Mouse (Mus musculus) CH12.LX (cell line): ENCODE results near the gene Olfr455. TPM values are rescaled to one million over a fixed set of nuclear protein-coding genes. Genes with fewer than 3 reads are reported as not detected.

ENCODE experiments used
- DNase-seq: peaks from one replicate; pipeline ENCODE4 v3.0.0-alpha.2; 2013; ENCODE audit errors: extremely low read depth
- H3K27ac ChIP-seq: 2 replicates; pipeline ENCODE4 v1.5.1; 2012; ENCODE audit warnings: low read depth, mild to moderate bottlenecking, control low read depth, moderate library complexity; ENCODE audit not compliant: insufficient read depth
- H3K27me3 ChIP-seq: replicated peaks from 2 replicates; pipeline ENCODE3; 2012; ENCODE audit warnings: inconsistent platforms
- H3K36me3 ChIP-seq, 2 experiments: replicated peaks in 1 of 2; 2 replicates each; pipeline versions ENCODE3 to v1.6.1; 2012; ENCODE audit warnings: inconsistent platforms in 1 of 2, low read length in 1 of 2, mild to moderate bottlenecking in 1 of 2, mixed read lengths in 1 of 2, moderate library complexity in 1 of 2; ENCODE audit not compliant: control insufficient read depth in 1 of 2, insufficient read depth in 1 of 2
- H3K4me1 ChIP-seq, 2 experiments: 2 replicates each; pipeline ENCODE4 v1.6.1; 2012; ENCODE audit warnings: inconsistent platforms in 1 of 2, moderate library complexity in 1 of 2; ENCODE audit not compliant: insufficient read depth in 2 of 2, control insufficient read depth in 1 of 2
- H3K4me2 ChIP-seq: 2 replicates; pipeline ENCODE4 v1.6.1; 2012; ENCODE audit warnings: low read depth, mild to moderate bottlenecking, control low read depth; ENCODE audit not compliant: poor library complexity, insufficient read depth, severe bottlenecking
- H3K4me3 ChIP-seq, 3 experiments: fragments of 150-350 bp in 1 of 3; sonication (generic) in 1 of 3; replicated peaks in 1 of 3; 2 replicates each; pipeline versions ENCODE3 to v1.5.1; 2011 to 2012; ENCODE audit warnings: low read depth in 2 of 3, low read length in 2 of 3, mild to moderate bottlenecking in 2 of 3, moderate library complexity in 2 of 3, control low read depth in 1 of 3, improper control_type of control experiment in 1 of 3, inconsistent platforms in 1 of 3, mixed read lengths in 1 of 3; ENCODE audit not compliant: poor library complexity in 1 of 3
- H3K79me2 ChIP-seq: replicated peaks from 2 replicates; pipeline ENCODE4 v1.6.1; 2012; ENCODE audit warnings: mild to moderate bottlenecking, moderate library complexity; ENCODE audit not compliant: control insufficient read depth, poor library complexity, insufficient read depth, severe bottlenecking; ENCODE audit errors: extremely low read depth
- H3K9ac ChIP-seq: 2 replicates; pipeline ENCODE4 v1.6.1; 2012; ENCODE audit warnings: low read depth, mild to moderate bottlenecking, control low read depth, moderate library complexity; ENCODE audit not compliant: insufficient read depth
- H3K9me3 ChIP-seq: replicated peaks from 2 replicates; pipeline ENCODE3; 2012; ENCODE audit warnings: low read length, inconsistent platforms, mixed read lengths
- BHLHE40 ChIP-seq: IDR thresholded peaks from 2 replicates; pipeline ENCODE4 v1.6.1; 2011; ENCODE audit warnings: mild to moderate bottlenecking, low read depth, low read length, improper control_type of control experiment
- CHD1 ChIP-seq: IDR thresholded peaks from 2 replicates; pipeline ENCODE4 v1.6.1; 2012; ENCODE audit warnings: low read depth, low read length, improper control_type of control experiment, inconsistent platforms
- CTCF ChIP-seq, 2 experiments: IDR thresholded peaks in 1 of 2; conservative IDR thresholded peaks in 1 of 2; 2 replicates each; pipeline ENCODE4 v1.5.1; 2011 to 2012; ENCODE audit warnings: low read depth in 2 of 2, low read length in 2 of 2, improper control_type of control experiment in 1 of 2, inconsistent platforms in 1 of 2, mild to moderate bottlenecking in 1 of 2, moderate library complexity in 1 of 2
- IRF4 ChIP-seq: IDR thresholded peaks from 2 replicates; pipeline ENCODE4 v1.6.1; 2014; ENCODE audit warnings: low read depth, mild to moderate bottlenecking, inconsistent platforms, low read length, improper control_type of control experiment
- JUND ChIP-seq: conservative IDR thresholded peaks from 2 replicates; pipeline ENCODE4 v1.6.1; 2011; ENCODE audit warnings: low read depth, low read length, improper control_type of control experiment
- MAX ChIP-seq: IDR thresholded peaks from 2 replicates; pipeline ENCODE4 v1.6.1; 2011; ENCODE audit warnings: low read length, improper control_type of control experiment
- MEF2A ChIP-seq: IDR thresholded peaks from 2 replicates; pipeline ENCODE4 v1.6.1; 2014; ENCODE audit warnings: low read depth, mild to moderate bottlenecking, inconsistent platforms, low read length, improper control_type of control experiment, borderline replicate concordance
- MXI1 ChIP-seq: IDR thresholded peaks from 2 replicates; pipeline ENCODE4 v1.6.1; 2011; ENCODE audit warnings: mild to moderate bottlenecking, low read depth, low read length, improper control_type of control experiment
- POLR2AphosphoS2 ChIP-seq: IDR thresholded peaks from 2 replicates; pipeline ENCODE4 v1.6.1; 2011; ENCODE audit warnings: low read depth, low read length, improper control_type of control experiment
- RAD21 ChIP-seq: IDR thresholded peaks from 2 replicates; pipeline ENCODE4 v1.6.1; 2011; ENCODE audit warnings: low read depth, mild to moderate bottlenecking, low read length, improper control_type of control experiment, moderate library complexity
- SIN3A ChIP-seq: IDR thresholded peaks from 2 replicates; pipeline ENCODE4 v1.6.1; 2012; ENCODE audit warnings: low read length, improper control_type of control experiment, inconsistent platforms
- SMC3 ChIP-seq: IDR thresholded peaks from 2 replicates; pipeline ENCODE4 v1.6.1; 2011; ENCODE audit warnings: low read depth, low read length, improper control_type of control experiment
- TBP ChIP-seq: conservative IDR thresholded peaks from 2 replicates; pipeline ENCODE4 v1.6.1; 2011; ENCODE audit warnings: low read depth, low read length, improper control_type of control experiment
- ZKSCAN1 ChIP-seq: IDR thresholded peaks from 2 replicates; pipeline ENCODE4 v1.6.1; 2012; ENCODE audit warnings: low read depth, inconsistent platforms, low read length, improper control_type of control experiment, borderline replicate concordance
- ZNF384 ChIP-seq: IDR thresholded peaks from 2 replicates; pipeline ENCODE4 v1.6.1; 2012; ENCODE audit warnings: low read depth, low read length, improper control_type of control experiment, inconsistent platforms
- dilution Hi-C: fragments of 300-500 bp; cut with MboI; formaldehyde crosslinking; loops from 2 replicates; pipeline ENCODE4 v1.14.3; 2020; ENCODE audit warnings: low sequenced_read_pairs; ENCODE audit not compliant: extremely low pct_unique_long_range_greater_than_20kb, extremely low pct_ligation_motif_present
- in situ Hi-C: fragments of 300-500 bp; cut with MboI; formaldehyde crosslinking; loops from 3 replicates; pipeline ENCODE4 v1.14.3; 2019; ENCODE audit warnings: low sequenced_read_pairs, low pct_ligation_motif_present, low pct_unique_long_range_greater_than_20kb, mixed read lengths
- polyA plus RNA-seq: library from polyadenylated mRNA; unstranded; fragments of >175 nt; gene quantifications from 2 replicates; pipeline ENCODE4 v1.2.1, GENCODE M21; 2012; ENCODE audit warnings: low read depth; ENCODE audit not compliant: insufficient read length
- total RNA-seq, 2 experiments: library from RNA; depleted of rRNA; stranded (reverse); fragments of 300-350 nt in 1 of 2; fragments of >200 nt in 1 of 2; gene quantifications; 2 replicates each; pipeline ENCODE4 v1.2.3; 2012 to 2014

Gene Olfr455
- total and polyA plus RNA-seq, 3 experiments, result not detected

DNA sequence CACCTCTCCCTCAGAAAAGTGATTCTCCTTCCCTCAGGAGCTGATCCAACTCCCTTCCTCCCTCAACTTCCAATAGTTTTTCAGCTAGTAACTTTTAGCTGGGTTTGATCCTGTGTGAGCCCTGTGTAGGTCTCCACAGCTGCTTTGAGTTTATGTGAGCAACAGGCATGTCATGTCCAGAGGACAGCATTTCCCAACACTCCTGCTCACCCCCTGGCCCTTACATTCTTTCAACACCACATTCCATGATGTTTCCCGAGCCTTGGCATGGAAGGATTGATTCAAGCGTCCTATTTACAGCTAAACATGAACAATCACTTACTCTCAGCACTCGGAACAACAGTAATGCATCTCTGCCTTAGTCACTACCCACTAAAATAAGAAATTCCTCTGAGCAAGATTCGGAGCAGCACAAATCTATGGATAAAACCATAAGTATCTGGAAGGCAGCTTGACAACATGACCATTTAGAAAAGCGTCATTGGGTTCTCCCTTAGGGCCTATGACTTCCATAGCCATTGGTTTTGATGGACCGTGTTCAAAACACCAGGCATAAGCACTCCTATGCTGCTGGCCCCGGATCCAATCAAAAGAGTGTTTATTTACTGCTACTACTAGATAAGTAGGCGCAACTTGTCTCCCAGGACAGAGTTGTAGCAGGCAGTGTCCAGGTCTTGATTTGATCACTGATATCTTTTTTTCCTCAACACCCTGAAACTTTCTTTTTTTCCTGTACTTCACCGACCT, 35.5 kb upstream of the Olfr455 start:
- DNase-seq, result no peak
- Histone ChIP-seq H3K9ac (no peak overlapping the region), H3K4me3 (no peak overlapping the region), H3K79me2 (no peaks in the 10 kb centered on the region), H3K9me3 (no peaks in the 10 kb centered on the region), H3K36me3 (no peaks in the 10 kb centered on the region), H3K27me3 (no peaks in the 10 kb centered on the region), H3K4me1 (no peaks in the 10 kb centered on the region), H3K27ac (no peak overlapping the region), H3K4me2 (peak overlapping the region; percentile 75)
- TF ChIP-seq MEF2A (no peak), TBP (no peak), POLR2AphosphoS2 (no peak), SIN3A (no peak), MAX (no peak), CHD1 (no peak), ZNF384 (no peak), BHLHE40 (no peak), CTCF (conservative IDR thresholded peaks at IDR 0.05 in 1 of 2, IDR thresholded peaks at IDR 0.05 in 1 of 2; ENCODE audit: low read depth in 2 of 2, low read length in 2 of 2) (no peak), ZKSCAN1 (no peak), IRF4 (no peak)
- dilution Hi-C loops, result no loop called here
- in situ Hi-C loops, result loop anchor here (25.0 kb wide), 2 partner anchors 246 to 346 kb away; partner anchors contain the start of genes Gstk1 and Zyx

DNA sequence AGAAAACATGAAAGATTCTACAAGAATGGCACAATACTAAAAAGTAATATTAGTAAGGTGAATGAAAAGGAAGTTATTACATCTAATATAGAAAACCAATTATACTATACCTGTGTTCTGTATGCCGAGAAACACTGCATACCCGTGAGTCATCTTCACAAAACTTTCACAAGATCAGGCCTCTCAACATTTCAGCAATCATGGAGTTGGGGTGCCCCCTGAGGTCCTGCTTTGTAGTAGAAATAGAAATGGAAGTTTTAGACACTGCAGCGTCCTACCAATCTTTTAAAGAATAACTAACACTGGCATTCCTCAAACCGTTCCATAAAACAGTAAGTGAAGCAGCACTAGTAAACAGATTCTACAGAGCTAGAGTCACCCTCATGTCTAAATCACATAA, 31.3 kb upstream of the Olfr455 start:
- no peaks in the 10 kb centered on the region for H3K79me2 ChIP-seq
- no peak for DNase-seq
- dilution Hi-C loops (no loop called here), in situ Hi-C loops (loop anchor here (25.0 kb wide), 2 partner anchors 241 to 341 kb away; partner anchors contain the start of genes Gstk1 and Zyx)
- no peaks in the 10 kb centered on the region for H3K9me3 ChIP-seq
- H3K9ac ChIP-seq, result no peak overlapping the region
- no peak overlapping the region for H3K27ac ChIP-seq
- no peak overlapping the region for H3K4me3 ChIP-seq
- H3K36me3 ChIP-seq, result no peaks in the 10 kb centered on the region
- no peaks in the 10 kb centered on the region for H3K27me3 ChIP-seq
- TF ChIP-seq SMC3 (peak; percentile 24; the same call in 1 of the 2 replicates), RAD21 (peak; percentile 35), MXI1 (no peak), JUND (no peak), CTCF (conservative IDR thresholded peaks at IDR 0.05 in 1 of 2, IDR thresholded peaks at IDR 0.05 in 1 of 2; ENCODE audit: low read depth in 2 of 2, low read length in 2 of 2) (peak in 1 of 2 experiments; percentile 28; a peak in 2 of 4 replicates)
- H3K4me2 ChIP-seq, result no peak overlapping the region
- H3K4me1 ChIP-seq, result 0 out of 4 replicates have a peak, but pooled peaks cover 0 to 2% of the 10 kb centered on the region in 2 experiments
